Mouse (Mus musculus) MEL (cell line): ENCODE results near the gene Esm1. TPM values are rescaled to one million over a fixed set of nuclear protein-coding genes. Genes with fewer than 3 reads are reported as not detected.

Source experiments
- DNase-seq: peaks from one replicate; pipeline ENCODE4 v3.0.0; 2011; ENCODE audit warnings: low read depth, low spot score
- H3K27ac ChIP-seq: 2 replicates; pipeline ENCODE4 v1.5.1; 2012; ENCODE audit warnings: low read depth, mild to moderate bottlenecking, control low read depth, low read length, moderate library complexity; ENCODE audit not compliant: control insufficient read depth
- H3K27me3 ChIP-seq, 2 experiments: fragments of 150-350 bp in 1 of 2; sonication (generic) in 1 of 2; 2 replicates each; pipeline ENCODE4 v1.6.1; 2012; ENCODE audit warnings: low read length in 2 of 2, mild to moderate bottlenecking in 2 of 2, improper control_type of control experiment in 1 of 2, moderate library complexity in 1 of 2; ENCODE audit not compliant: insufficient read depth in 2 of 2, control insufficient read depth in 1 of 2
- H3K36me3 ChIP-seq, 2 experiments: 2 replicates each; pipeline ENCODE4 v1.6.1; 2012 to 2014; ENCODE audit warnings: low read length in 2 of 2, improper control_type of control experiment in 1 of 2, inconsistent platforms in 1 of 2, mild to moderate bottlenecking in 1 of 2; ENCODE audit not compliant: insufficient read depth in 2 of 2, control insufficient read depth in 1 of 2
- H3K4me1 ChIP-seq, 2 experiments: fragments of 150-350 bp in 1 of 2; sonication (generic) in 1 of 2; 2 replicates each; pipeline ENCODE4 v1.6.1; 2012; ENCODE audit warnings: low read length in 2 of 2, improper control_type of control experiment in 1 of 2, mild to moderate bottlenecking in 1 of 2; ENCODE audit not compliant: insufficient read depth in 2 of 2, control insufficient read depth in 1 of 2
- H3K4me3 ChIP-seq, 2 experiments: fragments of 150-350 bp in 1 of 2; sonication (generic) in 1 of 2; 2 replicates each; pipeline ENCODE4 v1.5.1; 2012; ENCODE audit warnings: low read depth in 2 of 2, low read length in 2 of 2, mild to moderate bottlenecking in 2 of 2, moderate library complexity in 2 of 2, control low read depth in 1 of 2, improper control_type of control experiment in 1 of 2; ENCODE audit not compliant: control insufficient read depth in 1 of 2, insufficient read depth in 1 of 2
- H3K79me2 ChIP-seq: 2 replicates; pipeline ENCODE4 v1.6.1; 2012; ENCODE audit warnings: mild to moderate bottlenecking, low read length, moderate library complexity; ENCODE audit not compliant: control insufficient read depth, poor library complexity, insufficient read depth
- H3K9ac ChIP-seq: 2 replicates; pipeline ENCODE4 v1.6.1; 2012; ENCODE audit warnings: low read depth, mild to moderate bottlenecking, control low read depth, low read length, moderate library complexity; ENCODE audit not compliant: control insufficient read depth, poor library complexity, severe bottlenecking
- H3K9me3 ChIP-seq: fragments of 150-350 bp; sonication (generic); replicated peaks from 2 replicates; pipeline ENCODE4 v1.6.1; 2012; ENCODE audit warnings: mild to moderate bottlenecking, low read length, improper control_type of control experiment, moderate library complexity; ENCODE audit not compliant: insufficient read depth
- BHLHE40 ChIP-seq: IDR thresholded peaks from 2 replicates; pipeline ENCODE4 v1.6.1; 2012; ENCODE audit warnings: low read depth, mild to moderate bottlenecking, inconsistent platforms, low read length, improper control_type of control experiment, borderline replicate concordance
- CHD1 ChIP-seq: IDR thresholded peaks from 2 replicates; pipeline ENCODE4 v1.6.1; 2012; ENCODE audit warnings: low read depth, mild to moderate bottlenecking, inconsistent platforms, low read length, improper control_type of control experiment
- CTCF ChIP-seq, 3 experiments: IDR thresholded peaks in 2 of 3; conservative IDR thresholded peaks in 1 of 3; 2 replicates each; pipeline ENCODE4 v1.5.1; 2011 to 2012; ENCODE audit warnings: low read length in 3 of 3, low read depth in 2 of 3, mild to moderate bottlenecking in 2 of 3, improper control_type of control experiment in 1 of 3, inconsistent platforms in 1 of 3, mixed read lengths in 1 of 3, moderate library complexity in 1 of 3; ENCODE audit not compliant: control insufficient read depth in 1 of 3, insufficient read depth in 1 of 3, poor library complexity in 1 of 3, severe bottlenecking in 1 of 3
- ELF1 ChIP-seq: IDR thresholded peaks from 2 replicates; pipeline ENCODE4 v1.6.1; 2014; ENCODE audit warnings: low read depth, mild to moderate bottlenecking, inconsistent platforms, low read length, improper control_type of control experiment, moderate library complexity
- EP300 ChIP-seq, 2 experiments: IDR thresholded peaks; 2 replicates each; pipeline ENCODE4 v1.6.1; 2011; ENCODE audit warnings: improper control_type of control experiment in 2 of 2, low read length in 2 of 2, low read depth in 1 of 2, mild to moderate bottlenecking in 1 of 2
- ETS1 ChIP-seq: IDR thresholded peaks from 2 replicates; pipeline ENCODE4 v1.6.1; 2012; ENCODE audit warnings: low read depth, mild to moderate bottlenecking, inconsistent platforms, low read length, improper control_type of control experiment, moderate library complexity
- GATA1 ChIP-seq: IDR thresholded peaks from 2 replicates; pipeline ENCODE4 v1.6.1; 2011; ENCODE audit warnings: low read depth, low read length, improper control_type of control experiment
- HCFC1 ChIP-seq: IDR thresholded peaks from 2 replicates; pipeline ENCODE4 v1.6.1; 2012; ENCODE audit warnings: low read depth, mild to moderate bottlenecking, inconsistent platforms, low read length, improper control_type of control experiment, moderate library complexity
- JUND ChIP-seq: IDR thresholded peaks from 2 replicates; pipeline ENCODE4 v1.6.1; 2011; ENCODE audit warnings: low read depth, mild to moderate bottlenecking, improper control_type of control experiment, low read length
- KAT2A ChIP-seq: conservative IDR thresholded peaks from 2 replicates; pipeline ENCODE4 v1.6.1; 2012; ENCODE audit warnings: low read depth, low read length, improper control_type of control experiment, inconsistent platforms
- MAZ ChIP-seq: IDR thresholded peaks from 2 replicates; pipeline ENCODE4 v1.6.1; 2012; ENCODE audit warnings: low read depth, mild to moderate bottlenecking, inconsistent platforms, low read length, improper control_type of control experiment
- MEF2A ChIP-seq: IDR thresholded peaks from 2 replicates; pipeline ENCODE4 v1.6.1; 2014; ENCODE audit warnings: low read depth, mild to moderate bottlenecking, inconsistent platforms, low read length, improper control_type of control experiment; ENCODE audit not compliant: poor library complexity, insufficient replicate concordance, severe bottlenecking; ENCODE audit errors: extremely low read depth
- POLR2AphosphoS2 ChIP-seq: IDR thresholded peaks from 2 replicates; pipeline ENCODE4 v1.6.1; 2011; ENCODE audit warnings: low read length, improper control_type of control experiment
- POLR2AphosphoS5 ChIP-seq: IDR thresholded peaks from 2 replicates; pipeline ENCODE4 v1.6.1; 2012; ENCODE audit warnings: low read depth, borderline replicate concordance, mild to moderate bottlenecking, inconsistent platforms, low read length, moderate library complexity, mixed read lengths
- RCOR1 ChIP-seq: IDR thresholded peaks from 2 replicates; pipeline ENCODE4 v1.6.1; 2012; ENCODE audit warnings: low read depth, mild to moderate bottlenecking, inconsistent platforms, low read length, improper control_type of control experiment
- SIN3A ChIP-seq: IDR thresholded peaks from 2 replicates; pipeline ENCODE4 v1.6.1; 2012; ENCODE audit warnings: low read length, improper control_type of control experiment, inconsistent platforms
- TBP ChIP-seq: IDR thresholded peaks from 2 replicates; pipeline ENCODE4 v1.8.0; 2011; ENCODE audit warnings: low read depth, low read length, improper control_type of control experiment
- USF1 ChIP-seq: IDR thresholded peaks from 2 replicates; pipeline ENCODE4 v1.6.1; 2014; ENCODE audit warnings: low read depth, mild to moderate bottlenecking, inconsistent platforms, low read length, improper control_type of control experiment, moderate library complexity
- USF2 ChIP-seq, 2 experiments: IDR thresholded peaks; 2 replicates each; pipeline ENCODE4 v1.6.1; 2011 to 2012; ENCODE audit warnings: improper control_type of control experiment in 2 of 2, low read length in 2 of 2, borderline replicate concordance in 1 of 2, inconsistent platforms in 1 of 2, low read depth in 1 of 2, mild to moderate bottlenecking in 1 of 2; ENCODE audit not compliant: insufficient read depth in 1 of 2
- ZC3H11A ChIP-seq: IDR thresholded peaks from 2 replicates; pipeline ENCODE4 v1.6.1; 2012; ENCODE audit warnings: low read depth, mild to moderate bottlenecking, inconsistent platforms, low read length, improper control_type of control experiment
- ZKSCAN1 ChIP-seq: IDR thresholded peaks from 2 replicates; pipeline ENCODE4 v1.6.1; 2012; ENCODE audit warnings: low read depth, mild to moderate bottlenecking, inconsistent platforms, low read length, improper control_type of control experiment, moderate library complexity
- ZMIZ1 ChIP-seq: IDR thresholded peaks from 2 replicates; pipeline ENCODE4 v1.6.1; 2012; ENCODE audit warnings: low read depth, mild to moderate bottlenecking, inconsistent platforms, low read length, improper control_type of control experiment, moderate library complexity
- ZNF384 ChIP-seq: IDR thresholded peaks from 2 replicates; pipeline ENCODE4 v1.6.1; 2012; ENCODE audit warnings: low read depth, mild to moderate bottlenecking, inconsistent platforms, low read length, improper control_type of control experiment
- polyA plus RNA-seq, 2 experiments: library from polyadenylated mRNA; stranded (reverse) in 1 of 2; unstranded in 1 of 2; fragments of >175 nt in 1 of 2; fragments of >200 nt in 1 of 2; gene quantifications; 2 replicates each; pipeline versions ENCODE4 v1.2.1 to v1.2.4; 2012; ENCODE audit warnings: low replicate concordance in 2 of 2, low read depth in 1 of 2; ENCODE audit not compliant: insufficient read length in 2 of 2, insufficient read depth in 1 of 2, missing spikeins in 1 of 2
- total RNA-seq: library from RNA; depleted of rRNA; stranded (reverse); fragments of 300-350 nt; gene quantifications from 2 replicates; pipeline ENCODE4 v1.2.3, GENCODE M21; 2012

Esm1 gene
- total and polyA plus RNA-seq, 3 experiments: not detected

DNA sequence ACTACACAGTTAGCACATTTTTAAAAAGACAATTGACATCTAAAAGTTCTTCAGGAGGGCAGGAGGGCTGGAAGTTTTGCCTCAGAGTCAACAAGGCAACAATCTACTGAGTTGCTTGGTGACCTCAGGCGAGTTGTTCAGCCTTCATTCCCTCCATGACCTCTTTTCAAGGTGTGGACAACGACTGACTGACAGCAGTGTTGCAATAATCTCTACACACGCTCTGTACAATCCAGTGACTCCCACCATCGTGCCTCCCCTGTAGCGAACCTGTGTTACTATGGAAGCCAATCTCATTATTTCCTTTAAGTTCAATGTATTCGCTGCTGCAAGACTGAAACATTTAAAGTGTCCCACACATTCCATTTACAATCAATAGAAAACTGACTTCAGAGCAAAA, 12.4 kb downstream of the Esm1 start:
- H3K9me3 ChIP-seq: no peaks in the 10 kb centered on the region
- no peak overlapping the region for H3K4me3 ChIP-seq
- no peaks in the 10 kb centered on the region for H3K36me3 ChIP-seq
- H3K4me1 ChIP-seq: no peaks in the 10 kb centered on the region
- DNase-seq: no peak
- H3K27me3 ChIP-seq: no peaks in the 10 kb centered on the region
- no peak overlapping the region for H3K9ac ChIP-seq
- no peak for TF ChIP-seq EP300 (IDR thresholded peaks at IDR 0.05; ENCODE audit: low read depth in 1 of 2, low read length in 2 of 2)
- no peak for TF ChIP-seq MAZ
- no peak for TF ChIP-seq USF1
- no peak for TF ChIP-seq HCFC1
- no peak for TF ChIP-seq ETS1
- no peak for TF ChIP-seq SIN3A
- TF ChIP-seq ZKSCAN1: no peak
- no peak for TF ChIP-seq USF2 (IDR thresholded peaks at IDR 0.05; ENCODE audit: borderline replicate concordance in 1 of 2, insufficient read depth in 1 of 2, low read depth in 1 of 2, low read length in 2 of 2)
- TF ChIP-seq ZC3H11A: no peak
- no peak for TF ChIP-seq BHLHE40
- TF ChIP-seq POLR2AphosphoS5: no peak
- TF ChIP-seq TBP: no peak
- TF ChIP-seq KAT2A: no peak
- H3K27ac ChIP-seq: no peak overlapping the region
- no peaks in the 10 kb centered on the region for H3K79me2 ChIP-seq

DNA sequence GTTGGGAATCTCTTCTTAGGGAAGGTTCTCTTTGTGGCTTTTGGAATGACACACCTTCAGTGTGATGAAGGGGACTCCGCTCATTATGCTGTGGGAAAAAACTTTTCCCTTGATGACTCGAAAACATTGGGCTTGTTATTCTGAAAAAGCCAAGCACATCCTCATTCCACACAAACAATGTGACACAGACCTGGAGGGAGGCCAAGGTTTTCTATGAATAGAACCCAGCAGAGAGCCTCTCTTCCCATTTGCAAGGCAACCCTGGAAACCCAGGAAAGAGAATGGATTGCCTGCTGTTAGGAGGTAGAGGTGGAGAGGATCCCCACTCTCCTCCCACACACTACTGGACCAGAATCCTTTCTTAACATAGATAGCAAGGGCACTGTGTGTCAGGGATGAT, 14.6 kb downstream of the Esm1 start:
- Histone ChIP-seq H3K4me3 (no peak overlapping the region), H3K4me1 (no peaks in the 10 kb centered on the region), H3K9me3 (no peaks in the 10 kb centered on the region), H3K9ac (no peak overlapping the region), H3K79me2 (no peaks in the 10 kb centered on the region), H3K27me3 (no peaks in the 10 kb centered on the region), H3K36me3 (no peaks in the 10 kb centered on the region), H3K27ac (no peak overlapping the region)
- no peak for DNase-seq
- TF ChIP-seq ZNF384 (no peak), USF1 (no peak), CTCF (IDR thresholded peaks at IDR 0.05 in 2 of 3, conservative IDR thresholded peaks at IDR 0.05 in 1 of 3; ENCODE audit: control insufficient read depth in 1 of 3, insufficient read depth in 1 of 3, low read depth in 2 of 3, low read length in 3 of 3, poor library complexity in 1 of 3, severe bottlenecking in 1 of 3) (no peak), JUND (no peak), GATA1 (no peak), SIN3A (no peak), POLR2AphosphoS2 (no peak), ETS1 (no peak), ELF1 (no peak), HCFC1 (no peak), EP300 (IDR thresholded peaks at IDR 0.05; ENCODE audit: low read depth in 1 of 2, low read length in 2 of 2) (no peak), CHD1 (no peak), RCOR1 (no peak), MEF2A (no peak), TBP (no peak), ZMIZ1 (no peak)
